Mouse (Mus musculus): ENCODE measurements at regions not wholly inside any gene's neighbourhood (a gene's known extent, or its start where the extent isn't known, plus 50 kb on each side); places are given as distances from the start of the nearest gene placed in this dataset.

DNA sequence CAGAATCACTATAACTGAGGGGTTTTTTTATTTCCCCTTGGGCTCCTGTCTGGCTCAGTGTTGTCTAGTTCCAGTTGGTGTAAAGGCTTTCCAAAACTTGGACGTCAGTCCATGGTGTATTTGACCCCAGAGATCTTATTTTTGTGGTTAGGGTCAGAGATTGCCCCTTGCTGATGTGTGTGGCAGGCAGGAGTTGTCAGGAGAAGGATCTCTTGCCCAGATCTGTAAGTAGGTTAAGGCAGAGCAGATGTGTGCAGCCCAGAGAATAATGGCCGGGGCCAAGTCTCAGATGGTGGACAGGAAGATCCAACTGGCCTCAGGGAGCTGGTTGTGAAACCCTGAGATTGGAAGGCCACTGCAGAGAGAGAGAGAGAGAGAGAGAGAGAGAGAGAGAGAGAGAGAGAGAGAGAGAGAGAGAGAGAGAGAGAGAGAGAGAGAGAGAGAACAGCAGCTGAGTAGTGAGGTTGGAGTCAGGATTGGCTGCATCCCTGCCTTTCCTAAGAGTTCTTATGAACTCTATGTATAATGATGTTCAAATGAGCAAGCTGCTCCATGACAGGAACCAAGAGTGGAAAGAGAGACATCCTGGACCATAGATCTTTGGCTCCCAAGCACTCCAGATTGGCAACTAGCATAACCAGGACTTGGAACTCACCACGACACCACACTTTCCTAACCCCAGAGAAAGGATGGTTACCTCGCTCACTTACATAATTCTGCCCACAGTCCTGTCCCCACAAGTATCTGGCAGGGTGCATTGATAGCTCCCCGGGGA lies 479.9 kb downstream of the Gm826 start:
- Histone ChIP-seq H3K9ac (no peak overlapping the region), H3K4me3 (no peak overlapping the region), H3K9me3 (no peaks in the 10 kb centered on the region), H3K4me2 (no peak overlapping the region), H3K4me1 (replicated peaks) (0 out of 2 replicates have a peak, but pooled peaks cover 6% of the 10 kb centered on the region), H3K27ac (replicated peaks) (no peak overlapping the region), H3K36me3 (no peaks in the 10 kb centered on the region), H3K27me3 (no peaks in the 10 kb centered on the region)
- ATAC-seq (ENCODE audit: low read depth), result no peak
- 84% methylated on average over 5 of the region's 5 CpGs for WGBS

DNA sequence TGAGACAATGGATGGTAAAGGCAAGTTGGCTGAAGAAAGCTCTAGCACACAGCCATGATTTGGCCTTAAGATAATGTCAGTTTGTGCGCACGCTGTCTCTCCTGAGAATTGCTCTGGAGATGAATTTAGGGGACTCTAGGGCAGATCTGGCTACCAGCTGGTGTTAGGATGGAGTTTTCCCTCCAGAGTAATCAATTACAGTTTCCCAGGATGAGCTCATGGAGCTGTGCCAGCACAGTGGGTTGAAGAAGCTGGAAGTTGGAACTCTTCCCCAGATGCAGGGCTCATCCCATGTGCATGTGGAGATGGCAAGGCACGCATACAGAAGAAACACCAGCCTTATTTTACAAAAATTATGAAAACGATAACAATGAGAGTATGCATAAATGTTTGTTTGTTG lies 481.0 kb downstream of the Gm826 start:
- H3K4me2 ChIP-seq, result no peak overlapping the region
- H3K4me1 ChIP-seq (replicated peaks), result 0 out of 2 replicates have a peak, but pooled peaks cover 6% of the 10 kb centered on the region
- WGBS, result 67% methylated on average over 4 of the region's 4 CpGs
- no peaks in the 10 kb centered on the region for H3K36me3 ChIP-seq
- H3K9me3 ChIP-seq, result no peaks in the 10 kb centered on the region
- no peak overlapping the region for H3K9ac ChIP-seq
- no peak for ATAC-seq (ENCODE audit: low read depth)
- H3K27ac ChIP-seq (replicated peaks), result no peak overlapping the region
- H3K27me3 ChIP-seq, result no peaks in the 10 kb centered on the region
- no peak overlapping the region for H3K4me3 ChIP-seq

DNA sequence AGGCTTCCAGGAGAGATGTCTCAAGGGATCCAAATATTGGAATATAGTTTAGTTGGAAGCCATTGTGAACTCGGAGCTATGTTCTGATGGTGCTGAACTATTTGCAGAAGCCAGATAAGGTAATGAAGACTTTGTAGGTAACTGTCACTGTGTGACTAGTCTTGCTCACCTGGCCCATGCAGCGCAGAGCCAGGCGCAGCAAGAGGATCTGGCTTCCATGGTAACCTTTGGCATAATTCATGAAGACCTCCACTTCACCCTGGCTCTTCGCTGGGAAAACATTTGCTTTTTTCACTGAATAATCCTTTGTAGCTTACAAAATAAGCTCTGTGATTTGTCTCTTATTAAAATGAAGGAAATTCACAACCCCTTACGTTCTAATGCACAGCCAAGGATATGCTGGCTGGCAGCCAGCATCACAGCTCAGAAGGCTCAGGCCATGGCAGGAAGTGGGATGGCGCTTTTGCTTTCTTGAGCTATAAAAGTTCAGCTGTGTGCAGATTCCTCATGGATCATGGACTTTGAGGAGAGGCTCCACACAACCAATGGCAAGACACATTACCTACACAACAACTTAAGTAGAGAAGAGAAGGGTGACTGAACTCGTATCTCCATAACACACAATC lies 501.4 kb downstream of the Gm826 start:
- Histone ChIP-seq H3K4me1 (replicated peaks) (peaks cover 5% of the 10 kb centered on the region; the same call in 1 of the 2 replicates), H3K4me3 (no peak overlapping the region), H3K27ac (replicated peaks) (no peak overlapping the region), H3K27me3 (no peaks in the 10 kb centered on the region), H3K9me3 (no peaks in the 10 kb centered on the region), H3K36me3 (no peaks in the 10 kb centered on the region), H3K4me2 (no peak overlapping the region), H3K9ac (no peak overlapping the region)
- WGBS, result 81% methylated on average over 7 of the region's 7 CpGs
- ATAC-seq (ENCODE audit: low read depth), result no peak

DNA sequence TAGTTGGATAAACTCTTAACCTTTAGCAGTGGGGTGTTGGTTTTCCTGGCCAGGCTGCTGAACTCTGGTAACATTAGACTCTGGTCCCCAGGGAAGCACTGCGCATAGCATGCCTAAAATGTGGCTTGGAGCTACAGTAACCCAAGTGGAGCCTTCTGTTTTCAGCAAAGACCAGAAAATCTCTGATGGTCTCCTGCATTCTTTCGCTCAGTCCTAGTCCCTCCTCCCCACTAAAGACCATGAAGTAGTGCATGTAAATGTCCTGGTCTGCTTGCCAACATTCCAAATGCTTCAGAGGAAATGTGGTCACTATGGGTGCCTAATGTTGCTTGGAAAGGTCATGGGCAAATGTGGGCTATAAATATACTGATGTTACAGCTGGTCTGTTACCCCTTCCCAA lies 507.5 kb downstream of the Gm826 start:
- H3K27ac ChIP-seq (replicated peaks), result no peak overlapping the region
- H3K9ac ChIP-seq, result no peak overlapping the region
- H3K4me1 ChIP-seq (replicated peaks), result no peaks in the 10 kb centered on the region
- H3K27me3 ChIP-seq, result no peaks in the 10 kb centered on the region
- WGBS, result 81% methylated on average over 2 of the region's 2 CpGs
- no peak overlapping the region for H3K4me2 ChIP-seq
- no peaks in the 10 kb centered on the region for H3K36me3 ChIP-seq
- no peaks in the 10 kb centered on the region for H3K9me3 ChIP-seq
- no peak overlapping the region for H3K4me3 ChIP-seq
- no peak for ATAC-seq (ENCODE audit: low read depth)

DNA sequence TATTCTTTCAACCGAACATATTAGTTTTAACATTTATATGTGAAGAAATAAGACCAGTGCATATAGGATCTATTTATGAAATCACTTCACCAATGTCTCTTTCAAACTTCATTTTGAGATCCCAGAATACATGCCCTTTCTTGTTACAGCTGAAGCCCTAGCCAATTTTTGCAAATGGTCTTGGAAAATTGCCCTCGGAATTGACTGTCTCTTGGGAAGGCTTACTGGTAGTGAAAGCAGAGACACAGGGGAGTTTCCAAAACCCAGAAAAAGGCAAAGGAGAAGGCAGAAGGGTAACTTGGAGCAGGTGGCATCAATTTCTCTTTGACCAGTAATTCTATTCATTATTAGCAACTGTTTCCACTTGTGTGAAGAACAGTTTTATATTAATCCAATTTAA lies 515.4 kb downstream of the Gm826 start:
- 79% methylated on average over 2 of the region's 2 CpGs for WGBS
- H3K27me3 ChIP-seq, result no peaks in the 10 kb centered on the region
- H3K4me3 ChIP-seq, result no peak overlapping the region
- H3K36me3 ChIP-seq, result no peaks in the 10 kb centered on the region
- H3K9ac ChIP-seq, result no peak overlapping the region
- H3K9me3 ChIP-seq, result no peaks in the 10 kb centered on the region
- no peak for ATAC-seq (ENCODE audit: low read depth)
- H3K4me1 ChIP-seq (replicated peaks), result no peaks in the 10 kb centered on the region
- H3K4me2 ChIP-seq, result no peak overlapping the region
- H3K27ac ChIP-seq (replicated peaks), result no peak overlapping the region

DNA sequence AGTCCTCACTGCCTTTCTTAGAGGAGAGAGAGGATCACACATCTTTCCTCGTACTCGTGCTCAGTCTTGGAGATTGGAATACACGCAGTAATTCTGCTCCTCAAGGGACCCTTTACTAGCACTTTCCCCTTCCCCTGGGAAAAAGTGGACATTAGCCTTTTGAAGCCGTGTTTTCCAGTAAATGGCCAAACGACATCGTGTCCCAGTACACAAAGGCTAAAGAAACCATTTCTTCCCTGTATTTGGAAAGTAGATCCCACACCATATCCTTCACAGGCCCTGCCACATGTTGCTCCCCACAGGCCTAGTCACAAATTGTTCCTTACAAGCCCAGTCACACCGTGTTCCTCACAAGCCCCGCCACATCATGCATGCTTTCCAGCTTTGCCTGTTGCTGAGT lies 517.6 kb downstream of the Gm826 start:
- Histone ChIP-seq H3K4me2 (no peak overlapping the region), H3K36me3 (no peaks in the 10 kb centered on the region), H3K4me1 (replicated peaks) (no peaks in the 10 kb centered on the region), H3K27me3 (no peaks in the 10 kb centered on the region), H3K9me3 (no peaks in the 10 kb centered on the region), H3K4me3 (no peak overlapping the region), H3K9ac (no peak overlapping the region), H3K27ac (replicated peaks) (no peak overlapping the region)
- 87% methylated on average over 8 of the region's 8 CpGs for WGBS
- ATAC-seq (ENCODE audit: low read depth), result no peak
